In the genomic region with DNA sequence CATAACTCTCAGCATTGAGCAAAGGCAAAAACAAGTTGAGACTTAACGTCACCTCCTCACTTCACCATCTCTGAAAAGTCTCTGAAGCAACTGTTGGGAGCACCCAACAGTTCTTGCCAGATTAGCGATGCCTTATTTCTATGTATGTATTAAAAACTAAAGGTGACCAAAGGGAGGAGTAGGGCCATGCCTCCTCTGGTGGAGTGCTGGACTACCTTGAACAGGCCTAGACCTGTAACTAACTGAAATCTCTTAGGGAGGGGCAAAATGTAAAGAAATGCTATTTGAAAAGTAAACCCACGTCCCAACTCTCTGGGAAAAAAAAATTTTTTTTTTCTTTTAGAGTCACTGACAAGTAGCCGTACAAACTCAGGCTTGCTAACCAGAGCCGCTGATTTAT, we compare ENCODE assay signal across 13 mouse cellular contexts.
"Had no signal": no experiment of that assay in that cellular context is flagged by ENCODE, and none has a peak within 500 bp of the region (broad histone marks: within the 10 kb centered on the region; RNA-seq: fewer than 3 reads in every experiment).

No protein-coding gene starts in this region.

- H3K9me3 ChIP-seq: kidney, embryonic 15.5 days; liver, embryonic 13.5 days; megakaryocyte, embryonic 14.5 days; neural tube, embryonic 12.5 days had no signal

- H3K9ac ChIP-seq: kidney, embryonic 15.5 days; liver, embryonic 13.5 days; neural tube, embryonic 12.5 days had no signal

- H3K4me2 ChIP-seq: kidney, embryonic 15.5 days; liver, embryonic 13.5 days; neural tube, embryonic 12.5 days had no signal

- DNase-seq: kidney, adult 11 months; kidney, adult 8-10 months; kidney, postnatal 10 days; kidney, postnatal 36 days; liver, embryonic 13.5 days; lung, adult 2 months; lung, postnatal 36 days; thymus, adult 18-20 months; thymus, postnatal 36 days had no signal

- H3K4me1 ChIP-seq: kidney, embryonic 15.5 days; liver, embryonic 13.5 days; megakaryocyte, embryonic 14.5 days; neural tube, embryonic 12.5 days had no signal

- H3K27me3 ChIP-seq: kidney, embryonic 15.5 days; liver, embryonic 13.5 days; megakaryocyte, embryonic 14.5 days; neural tube, embryonic 12.5 days had no signal

- H3K27ac ChIP-seq: kidney, embryonic 15.5 days; left cerebral cortex, adult 2 months; liver, embryonic 13.5 days; neural tube, embryonic 12.5 days had no signal

- H3K4me3 ChIP-seq: kidney, embryonic 15.5 days; left cerebral cortex, adult 2 months; liver, embryonic 13.5 days; megakaryocyte, embryonic 14.5 days; neural tube, embryonic 12.5 days had no signal

- H3K36me3 ChIP-seq: kidney, embryonic 15.5 days; liver, embryonic 13.5 days; neural tube, embryonic 12.5 days had no signal
